Mouse (Mus musculus): ENCODE measurements around the gene Lhpp. TPM values are rescaled to one million over a fixed set of nuclear protein-coding genes. Genes with fewer than 3 reads are reported as not detected.

Lhpp gene
- polyA plus RNA-seq, 1 experiment from 2014 or later = 17.4 TPM

- WGBS = 71% methylated on average over 7 of the region's 7 CpGs
- Histone ChIP-seq H3K4me1 (peaks cover 65% of the 10 kb centered on the region), H3K36me3 (peaks cover 5% of the 10 kb centered on the region), H3K27ac (peak overlapping the region; percentile 94), H3K27me3 (ENCODE audit: insufficient read depth, poor library complexity, severe bottlenecking) (no peaks in the 10 kb centered on the region), H3K9me3 (no peaks in the 10 kb centered on the region), H3K4me3 (no peak overlapping the region)
- DNase-seq (ENCODE audit: low spot score) = no peak
Observed at GRCm38 (mm10) chr7:132712956-132713355, 102.5 kb downstream of the Lhpp start.

DNA sequence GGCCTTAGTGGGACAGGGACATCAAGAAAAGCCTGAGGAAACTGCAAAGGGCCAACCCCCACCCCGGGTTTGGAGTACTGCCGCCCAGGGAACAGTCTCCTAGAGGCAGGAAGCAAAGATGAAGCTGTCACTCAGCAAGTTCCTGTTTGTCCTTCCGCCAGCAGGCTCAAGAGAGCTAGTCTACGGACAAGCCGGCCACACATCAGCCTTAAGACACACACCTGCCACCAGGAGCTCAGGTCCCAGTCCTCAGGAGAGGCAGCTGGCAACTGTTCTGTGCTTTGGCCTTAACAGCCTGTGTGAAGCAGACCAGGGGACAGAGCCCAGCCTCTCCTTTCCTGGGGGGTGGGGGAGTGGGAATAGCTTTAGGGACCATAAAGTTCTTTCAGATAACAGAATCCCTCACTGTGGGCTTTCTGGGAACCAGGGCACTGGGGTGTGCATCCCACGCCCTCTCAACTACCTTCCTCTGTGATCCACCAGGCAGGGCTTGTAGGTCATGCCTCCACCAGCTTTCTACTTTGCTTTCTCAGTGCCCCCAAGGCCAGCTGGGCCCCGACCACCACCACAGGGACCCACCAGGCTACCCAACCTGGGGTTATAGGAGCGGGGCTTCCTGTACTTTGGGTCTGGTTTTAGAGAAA lies 103.2 kb downstream of the Lhpp start:
- Histone ChIP-seq H3K4me1 (peaks cover 70% of the 10 kb centered on the region), H3K9me3 (no peaks in the 10 kb centered on the region), H3K36me3 (peaks cover 5% of the 10 kb centered on the region), H3K27me3 (ENCODE audit: insufficient read depth, poor library complexity, severe bottlenecking) (no peaks in the 10 kb centered on the region), H3K27ac (peak overlapping the region; percentile 94), H3K4me3 (0 out of 2 replicates have a peak overlapping the region, but pooled peaks have one; percentile 1)
- WGBS = 45% methylated on average over 8 of the region's 8 CpGs
- no peak for DNase-seq (ENCODE audit: low spot score)

- Histone ChIP-seq H3K9me3 (no peaks in the 10 kb centered on the region), H3K27me3 (ENCODE audit: insufficient read depth, poor library complexity, severe bottlenecking) (no peaks in the 10 kb centered on the region), H3K36me3 (peaks cover 5% of the 10 kb centered on the region), H3K4me1 (peaks cover 71% of the 10 kb centered on the region), H3K27ac (peak overlapping the region; percentile 94), H3K4me3 (no peak overlapping the region)
- 16% methylated on average over 6 of the region's 6 CpGs for WGBS
- peak; percentile 91 for DNase-seq (ENCODE audit: low spot score)
Observed at GRCm38 (mm10) chr7:132714236-132714923, 103.9 kb downstream of the Lhpp start.

GRCm38 (mm10) chr7:132715259-132715658 lies 104.8 kb downstream of the Lhpp start:
- H3K9me3 ChIP-seq = no peaks in the 10 kb centered on the region
- 89% methylated on average over 4 of the region's 4 CpGs for WGBS
- H3K27me3 ChIP-seq (ENCODE audit: insufficient read depth, poor library complexity, severe bottlenecking) = no peaks in the 10 kb centered on the region
- peak overlapping the region; percentile 94 for H3K27ac ChIP-seq
- no peak overlapping the region for H3K4me3 ChIP-seq
- peaks cover 73% of the 10 kb centered on the region for H3K4me1 ChIP-seq
- H3K36me3 ChIP-seq = peaks cover 6% of the 10 kb centered on the region
- DNase-seq (ENCODE audit: low spot score) = no peak

DNA sequence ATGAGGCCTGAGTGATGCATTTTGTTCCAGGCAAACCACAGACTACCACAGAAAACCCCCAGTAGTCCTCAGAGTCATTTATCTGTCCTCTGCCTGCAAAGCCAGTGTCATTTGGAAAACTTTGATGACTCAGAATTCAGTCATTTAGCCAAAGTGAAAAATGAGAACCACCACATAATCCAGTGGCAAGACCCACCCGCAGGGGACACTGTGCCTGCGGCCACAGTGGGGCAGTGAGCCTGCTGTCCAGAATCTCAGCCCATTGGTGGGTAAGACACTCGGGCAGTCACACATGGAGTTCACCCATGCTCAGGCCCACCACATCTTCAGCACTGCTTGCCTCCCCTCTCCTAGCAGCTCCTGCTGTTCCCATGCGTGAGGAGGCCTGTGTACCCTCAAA lies 109.1 kb downstream of the Lhpp start:
- Histone ChIP-seq H3K27ac (no peak overlapping the region), H3K27me3 (ENCODE audit: insufficient read depth, poor library complexity, severe bottlenecking) (no peaks in the 10 kb centered on the region), H3K9me3 (no peaks in the 10 kb centered on the region), H3K36me3 (peaks cover 8% of the 10 kb centered on the region), H3K4me3 (no peak overlapping the region), H3K4me1 (peaks cover 61% of the 10 kb centered on the region)
- WGBS = 88% methylated on average over 4 of the region's 4 CpGs
- DNase-seq (ENCODE audit: low spot score) = no peak

DNA sequence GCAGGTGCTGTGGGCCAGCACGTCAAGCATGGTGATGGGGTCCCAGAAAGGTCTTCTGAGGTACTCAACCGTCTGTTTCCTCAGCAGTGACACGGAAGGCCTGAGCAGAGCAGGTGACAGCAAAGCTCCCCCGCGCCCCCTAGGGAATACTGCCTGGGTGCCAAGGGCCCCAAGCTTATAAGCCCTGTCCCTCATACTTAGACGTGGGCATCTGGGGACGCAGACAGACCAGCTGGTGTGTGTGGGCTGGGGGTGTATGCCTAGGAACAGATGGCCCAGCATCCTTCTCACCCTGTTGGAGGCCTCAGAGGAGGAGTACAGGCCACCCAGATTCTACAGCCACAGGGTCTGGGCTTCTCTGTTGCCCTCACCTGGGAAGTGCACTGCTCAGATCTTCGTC lies 110.1 kb downstream of the Lhpp start:
- 76% methylated on average over 8 of the region's 8 CpGs for WGBS
- Histone ChIP-seq H3K27ac (peak overlapping the region; percentile 62; the same call in 1 of the 2 replicates), H3K4me1 (peaks cover 60% of the 10 kb centered on the region)

DNA sequence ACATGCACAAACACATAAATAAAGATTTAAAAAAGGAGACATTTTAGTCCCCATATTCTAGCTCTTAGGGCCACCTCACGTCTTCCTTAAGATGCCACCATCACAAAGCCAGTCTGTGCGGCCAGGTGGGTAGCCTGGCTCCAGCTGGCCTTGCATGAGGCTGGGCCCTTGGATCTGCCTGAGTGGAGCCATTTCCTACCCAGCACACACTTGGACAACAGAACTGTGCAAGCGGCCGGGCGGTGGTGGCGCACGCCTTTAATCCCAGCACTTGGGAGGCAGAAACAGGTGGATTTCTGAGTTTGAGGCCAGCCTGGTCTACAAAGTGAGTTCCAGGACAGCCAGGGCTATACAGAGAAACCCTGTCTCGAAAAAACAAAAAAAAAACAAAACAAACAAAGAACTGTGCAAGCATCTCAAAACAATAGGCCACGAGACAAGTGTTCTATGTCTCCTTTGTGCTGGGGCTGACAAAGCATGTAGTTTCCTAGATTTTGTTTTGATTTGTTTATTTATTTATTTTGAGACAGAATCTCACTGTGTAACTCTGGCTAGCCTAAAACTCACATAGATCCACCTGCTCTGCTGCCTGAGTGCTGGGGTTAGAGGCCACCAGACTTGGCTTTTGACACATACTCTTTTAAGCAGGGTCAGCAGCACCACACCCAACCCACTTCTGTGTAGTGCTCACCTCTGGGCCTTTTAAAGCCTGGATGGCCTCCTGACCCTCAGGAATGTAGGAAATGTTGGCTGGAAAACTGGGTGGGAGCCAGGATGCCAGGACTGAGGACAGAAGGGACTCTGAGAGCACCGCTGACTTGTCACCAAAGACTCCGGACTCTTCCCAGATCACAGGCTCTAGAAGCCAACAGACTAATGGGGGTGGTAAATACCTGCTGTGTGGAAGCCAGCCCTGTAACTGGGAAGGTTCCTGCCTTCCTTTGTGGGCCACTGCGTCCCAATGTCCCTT lies 112.2 kb downstream of the Lhpp start:
- WGBS = 83% methylated on average over 12 of the region's 12 CpGs
- no peak overlapping the region for H3K4me3 ChIP-seq
- peaks cover 56% of the 10 kb centered on the region for H3K4me1 ChIP-seq
- peak overlapping the region; percentile 73 for H3K27ac ChIP-seq
- 0 out of 2 replicates have a peak, but pooled peaks cover 3% of the 10 kb centered on the region for H3K36me3 ChIP-seq
- DNase-seq (ENCODE audit: low spot score) = no peak
- H3K9me3 ChIP-seq = no peaks in the 10 kb centered on the region
- no peaks in the 10 kb centered on the region for H3K27me3 ChIP-seq (ENCODE audit: insufficient read depth, poor library complexity, severe bottlenecking)

More for the DNA sequence above, 110.1 kb downstream of the Lhpp start:
- Histone ChIP-seq H3K27me3 (ENCODE audit: insufficient read depth, poor library complexity, severe bottlenecking) (no peaks in the 10 kb centered on the region), H3K36me3 (peaks cover 5% of the 10 kb centered on the region), H3K9me3 (no peaks in the 10 kb centered on the region), H3K4me3 (no peak overlapping the region)
- DNase-seq (ENCODE audit: low spot score) = no peak

DNA sequence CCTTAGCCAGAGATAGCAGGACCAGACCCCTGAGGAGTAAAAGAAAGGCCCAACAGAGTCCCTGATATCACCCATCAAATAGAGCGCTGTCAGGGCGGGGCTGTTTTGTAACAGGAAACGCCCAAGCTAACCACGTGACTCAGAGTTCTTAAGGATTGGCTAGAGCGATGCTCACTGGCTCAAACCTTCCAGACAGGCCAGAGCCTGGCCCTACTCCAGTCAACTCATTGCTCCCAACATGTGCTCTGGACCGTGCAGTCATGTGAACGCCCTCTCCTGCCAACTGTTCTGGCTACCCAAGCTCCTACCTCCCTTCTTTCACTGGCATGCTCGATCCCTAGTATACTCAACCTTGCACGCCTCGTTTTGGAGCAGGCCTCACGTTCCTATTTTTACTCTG lies 113.5 kb downstream of the Lhpp start:
- Histone ChIP-seq H3K27me3 (ENCODE audit: insufficient read depth, poor library complexity, severe bottlenecking) (no peaks in the 10 kb centered on the region), H3K4me1 (peaks cover 60% of the 10 kb centered on the region), H3K36me3 (0 out of 2 replicates have a peak, but pooled peaks cover 3% of the 10 kb centered on the region), H3K9me3 (no peaks in the 10 kb centered on the region), H3K27ac (peak overlapping the region; percentile 73; the same call in 1 of the 2 replicates), H3K4me3 (no peak overlapping the region)
- 75% methylated on average over 11 of the region's 11 CpGs for WGBS
- DNase-seq (ENCODE audit: low spot score) = no peak

DNA sequence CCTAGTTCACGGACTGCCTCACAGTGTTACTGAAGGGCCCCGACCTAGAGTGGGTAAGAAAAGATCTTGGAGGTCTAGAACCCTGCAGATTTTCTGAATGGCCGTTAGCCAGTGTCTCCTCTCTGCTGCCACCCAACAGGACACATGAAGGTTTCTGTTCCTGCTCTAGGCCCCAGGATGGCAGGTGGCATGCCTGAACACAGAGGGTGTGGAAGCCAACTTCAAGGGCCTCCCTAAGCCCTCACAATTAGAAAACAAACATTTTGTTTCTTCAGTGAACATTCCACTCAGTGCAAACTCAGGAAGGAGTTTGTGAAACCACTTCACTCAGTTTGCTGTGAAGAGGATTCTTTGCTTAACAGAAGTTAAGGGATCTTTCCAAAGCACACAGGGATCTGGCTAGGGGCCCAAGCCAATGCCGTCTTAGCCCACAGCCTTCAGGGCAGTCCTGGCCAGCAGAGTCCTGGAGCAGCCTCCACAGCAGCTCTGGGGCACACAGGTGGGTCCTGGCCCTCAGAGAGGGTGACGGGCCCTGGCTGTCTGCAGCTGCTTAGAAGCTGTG lies 114.1 kb downstream of the Lhpp start:
- peak overlapping the region; percentile 73; the same call in 1 of the 2 replicates for H3K27ac ChIP-seq
- DNase-seq (ENCODE audit: low spot score) = no peak
- 86% methylated on average over 5 of the region's 5 CpGs for WGBS

DNA sequence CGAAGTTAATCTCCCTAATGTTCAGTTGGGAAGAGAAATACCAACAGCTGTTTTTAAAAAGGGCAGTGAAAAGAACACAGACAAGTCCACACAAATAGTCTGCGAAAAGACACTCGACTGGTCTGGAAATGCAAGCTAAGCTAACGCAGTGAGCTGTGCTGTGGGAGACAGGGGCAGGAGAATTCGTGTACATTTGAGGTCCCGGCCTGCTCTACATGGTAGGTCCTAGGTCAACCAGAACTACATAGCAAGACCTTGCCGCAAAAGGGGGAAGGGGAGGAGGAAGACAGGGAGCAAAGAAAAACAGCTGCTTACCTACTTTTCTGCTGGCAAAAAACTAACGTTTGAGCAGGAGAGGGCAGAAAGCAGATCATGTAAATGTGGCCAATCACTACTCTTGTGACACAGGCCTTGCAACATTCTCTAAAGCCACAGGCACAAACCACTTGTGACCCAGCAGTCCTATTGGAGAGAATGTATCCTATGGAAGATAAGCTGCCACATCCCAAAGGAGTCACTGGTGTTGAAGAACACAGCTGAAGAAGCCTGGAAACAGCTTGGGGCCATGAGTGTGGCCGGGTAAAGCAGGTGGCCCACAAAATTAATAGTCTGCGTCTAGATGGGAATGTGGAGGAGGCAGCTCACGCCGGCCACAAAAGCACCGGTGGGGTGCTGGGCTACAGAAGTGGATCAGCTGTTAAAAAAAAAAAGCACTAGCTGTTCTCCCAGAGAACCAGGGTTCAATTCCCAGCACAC lies 115.8 kb downstream of the Lhpp start:
- no peak overlapping the region for H3K4me3 ChIP-seq
- DNase-seq (ENCODE audit: low spot score) = no peak
- 85% methylated on average over 13 of the region's 13 CpGs for WGBS
- no peaks in the 10 kb centered on the region for H3K27me3 ChIP-seq (ENCODE audit: insufficient read depth, poor library complexity, severe bottlenecking)
- peak overlapping the region; percentile 22; the same call in 1 of the 2 replicates for H3K27ac ChIP-seq
- peaks cover 63% of the 10 kb centered on the region for H3K4me1 ChIP-seq
- H3K9me3 ChIP-seq = no peaks in the 10 kb centered on the region
- no peaks in the 10 kb centered on the region for H3K36me3 ChIP-seq

More for the DNA sequence above, 114.1 kb downstream of the Lhpp start:
- Histone ChIP-seq H3K4me1 (peaks cover 67% of the 10 kb centered on the region), H3K4me3 (no peak overlapping the region), H3K27me3 (ENCODE audit: insufficient read depth, poor library complexity, severe bottlenecking) (no peaks in the 10 kb centered on the region), H3K36me3 (0 out of 2 replicates have a peak, but pooled peaks cover 3% of the 10 kb centered on the region), H3K9me3 (no peaks in the 10 kb centered on the region)

- WGBS = 63% methylated on average over 4 of the region's 4 CpGs
- DNase-seq (ENCODE audit: low spot score) = no peak
Observed at GRCm38 (mm10) chr7:132729093-132729831, 118.8 kb downstream of the Lhpp start.

More at GRCm38 (mm10) chr7:132729093-132729831, 118.8 kb downstream of the Lhpp start:
- H3K36me3 ChIP-seq = no peaks in the 10 kb centered on the region
- H3K27me3 ChIP-seq (ENCODE audit: insufficient read depth, poor library complexity, severe bottlenecking) = no peaks in the 10 kb centered on the region
- H3K4me3 ChIP-seq = no peak overlapping the region
- H3K27ac ChIP-seq = 0 out of 2 replicates have a peak overlapping the region, but pooled peaks have one; percentile 16
- H3K9me3 ChIP-seq = no peaks in the 10 kb centered on the region
- peaks cover 72% of the 10 kb centered on the region for H3K4me1 ChIP-seq
